Mouse (Mus musculus): Measurements from ENCODE around the gene Mrpl52.

Gene Mrpl52

DNA sequence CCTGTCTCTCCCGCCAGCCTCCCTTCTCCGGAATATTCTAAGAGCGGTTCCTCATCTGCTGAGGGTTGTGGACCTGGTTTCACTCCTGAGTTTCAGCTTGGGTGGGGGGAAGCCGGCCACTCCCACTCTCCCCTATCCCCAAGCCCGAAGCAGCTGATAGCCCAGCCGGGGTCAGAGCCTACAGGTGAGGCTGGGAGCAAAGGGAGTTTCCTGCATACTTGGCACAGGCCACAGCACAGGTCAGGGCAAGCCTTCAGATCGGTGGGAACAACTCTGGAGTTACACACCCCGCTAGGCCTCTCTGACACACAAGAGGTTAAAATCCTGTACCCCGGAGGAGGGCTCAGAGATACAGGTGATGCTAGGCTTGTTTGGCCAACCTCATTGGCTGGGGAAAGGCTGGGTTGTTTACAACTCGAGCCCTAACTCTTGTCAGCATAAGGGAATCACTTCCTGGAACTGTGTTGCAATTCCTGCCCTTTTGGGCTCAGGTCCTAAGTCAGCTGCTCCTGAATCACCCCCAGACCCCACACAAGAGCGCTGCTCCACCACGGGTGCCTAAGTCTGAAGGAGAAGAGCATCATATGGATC, 7.3 kb downstream of the Mrpl52 start:
- DNase-seq: peak; percentile 42

DNA sequence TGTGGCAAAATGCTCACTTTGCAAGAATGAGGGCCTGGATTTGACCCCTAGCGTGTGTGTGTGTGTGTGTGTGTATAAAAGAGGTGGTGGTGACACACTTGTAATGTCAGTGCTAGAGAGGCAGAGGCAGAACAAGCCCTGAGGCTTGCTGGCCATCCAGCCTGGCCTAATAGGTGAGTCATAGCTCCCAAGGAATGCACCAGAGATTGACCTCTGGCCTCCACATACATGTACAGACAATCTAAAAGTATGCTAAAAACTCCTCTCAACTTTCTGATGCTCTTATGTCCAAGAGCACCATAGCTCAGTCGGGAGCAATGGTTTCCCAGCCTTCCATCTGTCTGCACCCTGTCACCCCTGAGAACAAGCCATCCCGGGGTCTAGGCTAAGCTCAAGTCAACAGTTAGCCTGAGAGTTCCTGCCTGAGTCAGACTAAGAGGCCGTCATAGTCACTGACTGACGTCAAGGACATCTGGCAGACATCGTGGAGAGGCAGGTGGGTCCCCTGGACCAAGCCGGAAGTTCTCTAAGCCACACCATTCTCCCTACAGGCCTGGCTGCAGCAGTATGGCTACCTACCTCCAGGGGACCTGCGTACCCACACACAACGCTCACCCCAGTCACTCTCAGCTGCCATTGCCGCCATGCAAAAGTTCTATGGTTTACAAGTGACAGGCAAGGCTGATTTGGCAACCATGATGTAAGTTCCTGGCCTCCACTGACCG, 8.6 kb downstream of the Mrpl52 start:
- no peak for DNase-seq

DNA sequence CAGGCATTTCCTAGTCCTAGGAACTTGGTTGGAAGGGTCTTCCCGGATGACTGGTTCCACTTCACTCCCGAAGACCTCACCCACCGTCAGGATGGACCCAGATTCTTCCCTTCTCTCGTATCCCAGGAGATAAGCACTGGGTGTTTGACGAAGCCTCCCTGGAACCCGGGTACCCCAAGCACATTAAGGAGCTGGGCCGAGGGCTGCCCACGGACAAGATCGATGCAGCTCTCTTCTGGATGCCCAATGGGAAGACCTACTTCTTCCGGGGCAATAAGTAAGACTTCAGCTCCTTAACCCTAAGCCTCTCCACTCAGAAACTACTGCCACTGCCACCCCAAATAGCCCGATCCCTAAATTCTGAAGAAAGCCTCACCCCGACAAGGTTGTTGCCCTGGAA, 12.4 kb downstream of the Mrpl52 start:
- no peak for DNase-seq

DNA sequence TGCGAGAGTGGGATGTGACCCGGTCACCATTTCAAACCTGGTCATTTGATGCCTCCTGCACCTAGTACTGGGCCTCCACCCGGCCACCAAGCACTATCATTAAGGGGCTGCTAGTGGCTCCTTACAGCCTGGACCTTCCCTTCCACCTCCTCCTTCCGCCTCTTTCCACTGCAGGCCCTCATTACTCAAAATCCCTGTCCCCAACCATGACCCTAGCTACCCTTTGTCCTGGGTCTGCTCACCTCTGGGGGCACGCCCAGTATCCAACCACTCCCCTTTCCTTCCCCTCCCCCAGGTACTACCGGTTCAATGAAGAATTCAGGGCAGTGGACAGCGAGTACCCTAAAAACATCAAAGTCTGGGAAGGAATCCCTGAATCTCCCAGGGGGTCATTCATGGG, 12.9 kb downstream of the Mrpl52 start:
- DNase-seq: no peak

DNA sequence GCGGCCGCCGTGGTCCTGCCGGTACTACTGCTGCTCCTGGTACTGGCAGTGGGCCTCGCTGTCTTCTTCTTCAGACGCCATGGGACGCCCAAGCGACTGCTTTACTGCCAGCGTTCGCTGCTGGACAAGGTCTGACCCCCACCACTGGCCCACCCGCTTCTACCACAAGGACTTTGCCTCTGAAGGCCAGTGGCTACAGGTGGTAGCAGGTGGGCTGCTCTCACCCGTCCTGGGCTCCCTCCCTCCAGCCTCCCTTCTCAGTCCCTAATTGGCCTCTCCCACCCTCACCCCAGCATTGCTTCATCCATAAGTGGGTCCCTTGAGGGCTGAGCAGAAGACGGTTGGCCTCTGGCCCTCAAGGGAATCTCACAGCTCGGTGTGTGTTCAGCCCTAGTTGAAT, 13.8 kb downstream of the Mrpl52 start:
- no peak for DNase-seq

DNA sequence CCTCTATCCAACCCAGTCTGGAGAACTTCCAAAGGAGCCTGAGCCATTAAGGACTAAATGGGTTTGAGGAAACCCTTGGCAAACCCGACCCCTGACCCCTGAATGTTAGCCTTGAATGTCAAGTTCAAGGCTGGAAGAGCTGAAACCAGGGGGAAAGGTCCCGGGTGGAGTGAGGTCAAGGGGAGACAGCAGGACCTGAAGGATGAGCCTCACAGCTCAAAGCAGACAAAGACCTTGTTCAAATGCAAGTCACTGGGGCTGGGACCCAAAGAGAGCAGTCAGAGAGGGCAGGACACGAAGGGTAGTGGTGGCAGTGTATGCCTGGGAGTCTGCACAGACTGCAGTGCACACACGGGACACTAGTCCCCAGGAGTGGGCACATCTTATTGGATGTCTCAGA, 14.7 kb downstream of the Mrpl52 start:
- no peak for DNase-seq

DNA sequence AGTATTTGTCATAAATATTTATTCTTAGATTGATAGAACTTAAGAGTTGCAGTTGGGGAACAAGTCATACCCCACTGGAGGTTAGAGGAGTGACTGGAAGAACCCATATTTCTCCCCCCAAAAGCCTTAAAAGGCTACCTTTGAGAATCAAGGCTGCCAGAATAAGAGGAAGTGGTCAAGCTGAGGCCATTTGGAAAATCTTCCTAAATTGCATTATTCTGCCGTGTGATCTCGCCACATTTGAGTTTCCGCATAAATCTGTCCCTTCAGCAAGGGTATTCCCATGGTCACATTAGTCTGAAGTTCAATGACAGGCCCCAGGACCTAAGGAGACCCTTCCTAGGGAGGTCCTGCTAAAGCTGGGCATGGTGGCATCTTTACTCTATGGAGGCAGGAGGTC, 15.8 kb downstream of the Mrpl52 start:
- no peak for DNase-seq

DNA sequence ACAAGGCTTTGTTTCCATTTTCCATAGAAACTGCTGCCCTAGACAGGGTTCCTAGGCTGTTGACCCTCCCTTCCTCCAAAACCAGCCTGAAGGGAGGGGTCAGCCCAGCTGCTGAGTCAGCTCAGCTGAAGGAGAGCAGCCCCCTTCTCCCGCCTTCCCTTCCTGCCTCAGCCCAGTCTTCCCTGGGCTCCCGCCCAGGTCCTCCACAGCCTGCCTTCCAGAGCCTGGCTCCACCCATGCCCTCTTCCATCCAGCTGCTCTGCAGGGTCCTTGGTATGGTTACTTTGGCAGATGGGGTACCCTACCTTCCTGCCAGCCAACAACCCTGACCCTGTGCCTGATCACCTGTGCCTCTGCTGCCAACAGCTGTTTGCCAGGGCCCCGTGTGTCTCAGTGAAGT, 16.5 kb downstream of the Mrpl52 start:
- no peak for DNase-seq

DNA sequence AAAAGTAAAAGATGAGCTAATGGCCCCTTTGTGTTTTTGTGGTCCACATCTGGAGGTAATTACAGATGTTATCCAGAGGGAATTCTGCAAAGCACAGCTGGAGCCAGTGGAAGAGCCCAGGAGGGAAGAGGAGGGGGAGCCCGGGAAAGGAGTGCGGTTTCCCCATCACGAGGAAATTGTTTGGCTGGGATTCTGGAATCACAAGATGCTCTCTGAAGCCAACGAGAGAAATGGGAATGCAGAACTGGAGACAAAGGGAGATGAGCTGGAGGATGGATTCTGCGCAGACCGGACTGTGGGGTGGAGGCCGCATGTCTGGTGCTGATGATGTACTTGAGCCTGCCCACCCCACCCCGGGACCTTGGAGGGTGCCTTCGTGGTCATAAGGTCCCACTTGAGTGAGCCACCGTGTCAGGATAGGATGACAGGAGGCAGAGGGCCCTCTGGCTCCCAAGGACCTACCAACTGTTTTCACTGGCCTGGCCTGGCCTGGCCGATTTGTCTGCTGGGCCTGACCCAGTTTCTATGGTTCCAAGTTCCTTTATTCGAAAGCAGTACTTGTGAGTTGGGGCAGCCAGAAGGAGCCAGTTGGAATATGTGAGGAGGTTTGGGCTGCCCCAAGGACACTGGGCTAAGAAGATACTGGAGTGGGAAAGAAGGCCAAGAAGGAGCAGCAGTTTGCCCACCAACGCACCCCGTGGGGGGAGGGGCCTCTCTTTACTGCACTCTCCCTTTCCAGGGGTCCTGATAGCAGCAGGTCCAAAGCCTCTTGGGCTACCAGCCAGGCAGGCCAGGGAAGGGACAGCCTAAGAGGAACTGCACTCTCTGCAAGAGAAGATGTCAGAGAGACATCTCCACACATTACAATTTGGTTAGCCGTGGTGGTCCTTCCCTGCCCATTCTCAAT, 17.3 kb downstream of the Mrpl52 start:
- peak; percentile 56 for DNase-seq

DNA sequence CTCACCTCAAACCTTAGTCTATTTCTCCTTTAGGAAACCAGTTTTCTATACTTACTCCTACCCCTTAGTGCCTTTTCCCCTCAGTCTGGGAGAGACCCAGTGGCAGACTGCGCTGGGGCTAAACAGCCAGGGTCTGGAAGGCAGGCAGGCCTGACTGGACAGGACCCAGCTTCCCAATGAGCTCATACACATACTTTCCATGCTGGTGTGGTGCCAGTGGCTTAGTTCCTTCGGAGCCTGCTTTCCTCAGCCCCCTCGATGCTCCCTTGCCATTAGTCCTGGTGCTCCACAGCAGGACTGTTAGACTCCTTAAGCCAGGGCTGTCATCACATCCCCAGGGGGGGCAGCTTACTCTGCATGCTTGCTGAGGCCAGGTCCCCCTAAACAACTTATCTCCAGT, 18.8 kb downstream of the Mrpl52 start:
- no peak for DNase-seq

DNA sequence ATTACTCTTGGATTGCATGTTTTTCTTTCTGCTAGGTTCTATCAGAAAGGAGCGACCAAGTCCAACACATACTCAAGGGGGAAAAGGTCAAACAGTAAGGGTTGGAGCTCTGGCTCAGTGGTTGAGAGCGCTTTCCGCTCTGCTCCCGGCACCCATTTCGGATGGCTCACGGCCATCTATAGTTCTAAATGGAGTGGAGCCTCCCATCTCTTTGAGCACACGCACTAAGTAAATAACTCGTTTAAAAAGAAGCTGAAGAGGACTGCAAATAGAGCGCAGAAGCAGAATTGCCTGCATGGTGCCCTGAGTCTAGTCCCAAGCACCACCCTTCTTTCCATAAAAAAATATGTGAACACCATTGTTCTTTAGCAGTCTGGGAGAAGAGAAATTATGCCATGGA, 26.9 kb downstream of the Mrpl52 start:
- peak; percentile 53 for DNase-seq

DNA sequence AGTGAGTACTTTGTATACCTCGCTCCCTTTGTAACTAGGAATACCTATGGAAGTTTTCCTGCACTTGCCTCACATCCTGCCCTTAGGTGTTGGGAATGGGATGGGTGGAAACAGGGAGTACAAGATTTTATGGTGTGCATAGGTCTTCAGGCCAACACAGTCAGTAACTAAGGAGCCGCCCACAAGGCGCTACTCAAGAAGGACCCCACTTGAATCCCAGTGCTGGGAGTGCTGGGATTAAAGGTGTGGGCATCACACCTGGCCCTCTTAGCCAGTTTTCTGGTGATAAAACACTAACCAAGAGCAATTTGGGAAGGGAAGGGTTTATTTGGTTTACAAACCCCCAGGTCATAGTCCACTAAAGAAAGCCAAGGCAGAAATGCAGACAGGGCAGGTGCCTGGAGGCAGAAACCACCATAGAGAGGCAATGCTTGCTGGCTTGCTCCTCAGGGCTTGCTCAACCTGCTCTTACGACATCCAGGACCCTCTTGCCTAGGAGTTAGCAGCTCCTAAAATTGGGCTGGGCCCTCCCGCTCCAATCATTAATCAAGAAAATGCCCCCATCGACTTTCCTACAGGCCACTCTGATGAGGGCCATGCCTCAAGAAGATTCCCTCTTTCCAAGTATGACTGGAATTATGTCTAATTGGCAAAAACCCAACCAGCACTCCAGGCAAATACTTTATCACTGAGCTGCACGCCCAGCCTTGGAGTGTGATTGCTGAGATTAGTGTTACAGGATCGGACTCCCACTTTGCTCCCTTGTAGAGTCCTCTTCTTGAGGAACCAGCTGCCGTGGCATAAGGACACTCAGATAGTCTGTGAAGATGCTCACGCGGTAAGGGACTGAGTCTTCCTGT, 28.2 kb downstream of the Mrpl52 start:
- DNase-seq: peak; percentile 70

DNA sequence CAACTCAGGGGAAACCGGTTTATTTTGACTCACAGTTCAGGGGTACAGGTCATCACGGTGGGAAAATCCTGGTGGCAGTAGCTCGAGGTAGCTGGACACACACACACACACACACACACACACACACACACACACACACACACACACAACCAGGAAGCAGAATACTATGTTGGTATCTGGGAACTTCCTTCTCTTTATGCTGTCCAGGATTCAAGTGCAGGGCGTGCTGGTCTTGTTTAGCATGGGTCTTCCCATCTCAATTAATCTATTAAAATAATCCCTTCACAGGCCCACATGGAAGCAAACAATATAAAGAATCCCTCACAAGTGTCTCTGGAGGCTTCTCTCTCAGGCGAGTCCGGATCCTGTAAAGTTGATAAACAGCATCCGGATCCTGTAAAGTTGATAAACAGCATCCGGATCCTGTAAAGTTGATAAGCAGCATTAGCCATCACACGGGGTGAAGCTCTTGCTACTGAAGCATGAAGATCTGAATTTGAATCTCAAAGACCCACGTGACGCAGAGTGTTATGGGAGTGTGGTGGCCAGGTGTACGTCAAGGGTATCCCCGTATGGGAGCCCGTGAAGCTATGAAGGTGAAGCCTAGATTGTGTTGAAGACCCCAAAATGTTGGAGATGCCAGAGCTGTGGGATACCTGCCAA, 31.3 kb downstream of the Mrpl52 start:
- DNase-seq: no peak

DNA sequence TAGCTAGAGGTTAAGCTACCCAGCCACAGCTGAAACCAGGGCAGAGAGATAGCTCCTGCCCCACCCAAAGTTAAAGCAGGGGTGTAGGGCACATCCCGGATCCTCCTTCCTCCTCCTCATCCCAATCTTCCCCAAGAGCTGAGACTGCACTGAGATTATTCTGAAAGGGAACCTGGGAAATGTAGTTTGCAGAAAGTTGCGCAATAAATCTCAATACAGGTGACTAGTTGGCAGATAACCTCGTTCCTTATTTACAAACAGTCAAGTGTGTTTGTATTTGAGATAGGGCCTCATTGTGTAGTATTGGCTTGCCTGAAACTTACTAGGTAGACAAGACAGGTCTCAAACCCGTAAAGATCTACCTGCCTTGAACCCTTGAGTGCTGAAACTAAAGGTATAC, 35.4 kb downstream of the Mrpl52 start:
- DNase-seq: peak; percentile 57

DNA sequence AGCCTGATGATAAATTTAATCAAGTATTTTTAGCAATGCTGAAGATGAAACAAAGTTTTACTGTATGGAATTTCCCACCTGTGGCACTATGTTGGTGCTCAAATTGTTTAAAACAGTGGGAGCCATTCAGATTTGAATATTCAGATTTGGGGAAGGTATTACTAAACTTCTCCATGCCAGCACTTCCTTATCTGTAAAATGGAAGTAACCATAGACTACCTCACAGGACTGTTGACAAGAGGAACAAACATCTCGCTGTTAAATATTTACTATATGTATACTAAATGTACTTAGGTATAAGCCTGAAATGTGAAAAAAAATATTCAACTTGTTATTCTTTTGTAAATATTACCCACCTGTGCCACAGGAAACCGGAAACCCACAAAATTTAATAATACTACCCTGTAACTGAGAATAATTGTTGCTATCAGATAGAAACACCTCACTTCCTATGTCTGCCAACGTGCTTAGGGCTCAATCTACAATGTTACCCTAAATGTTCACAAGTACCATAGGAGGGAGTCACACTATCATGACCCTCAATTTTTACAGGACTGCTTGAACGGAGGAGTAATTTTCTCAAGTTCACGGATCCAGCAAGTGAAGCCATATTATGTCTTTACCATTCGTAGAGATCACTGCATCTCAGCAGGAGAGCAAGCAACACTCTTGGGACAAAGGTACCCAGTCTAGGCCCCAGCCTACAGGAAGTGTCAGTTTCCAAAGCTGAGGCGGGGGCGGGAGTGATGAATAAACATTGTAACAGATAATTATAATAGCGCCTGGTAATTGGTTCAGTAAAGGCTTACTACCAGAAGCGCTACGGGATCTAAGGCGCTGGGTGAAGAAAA, 36.6 kb downstream of the Mrpl52 start:
- DNase-seq: no peak

DNA sequence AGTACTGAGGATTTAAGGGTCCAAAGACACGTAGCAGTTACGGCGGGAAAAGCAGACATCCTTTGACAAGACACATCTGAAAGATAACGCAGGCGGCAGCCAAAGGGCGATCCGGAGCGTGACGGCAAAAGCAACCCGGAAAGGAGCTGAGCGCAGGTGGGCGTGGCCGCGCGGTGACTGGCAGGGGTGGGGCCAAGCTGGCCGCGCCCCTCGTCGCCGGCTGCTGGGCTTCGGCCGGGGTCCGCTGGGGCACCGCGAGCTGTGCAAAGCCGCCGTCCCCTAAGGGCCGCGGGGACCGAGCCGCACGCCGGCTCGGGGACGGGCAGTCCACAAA, 37.2 kb downstream of the Mrpl52 start, which contains the start of gene Lrp10:
TSS of gene Lrp10 (plus strand) at position 179 of the 334 bp plus-strand sequence.
- DNase-seq: peak; percentile 93

DNA sequence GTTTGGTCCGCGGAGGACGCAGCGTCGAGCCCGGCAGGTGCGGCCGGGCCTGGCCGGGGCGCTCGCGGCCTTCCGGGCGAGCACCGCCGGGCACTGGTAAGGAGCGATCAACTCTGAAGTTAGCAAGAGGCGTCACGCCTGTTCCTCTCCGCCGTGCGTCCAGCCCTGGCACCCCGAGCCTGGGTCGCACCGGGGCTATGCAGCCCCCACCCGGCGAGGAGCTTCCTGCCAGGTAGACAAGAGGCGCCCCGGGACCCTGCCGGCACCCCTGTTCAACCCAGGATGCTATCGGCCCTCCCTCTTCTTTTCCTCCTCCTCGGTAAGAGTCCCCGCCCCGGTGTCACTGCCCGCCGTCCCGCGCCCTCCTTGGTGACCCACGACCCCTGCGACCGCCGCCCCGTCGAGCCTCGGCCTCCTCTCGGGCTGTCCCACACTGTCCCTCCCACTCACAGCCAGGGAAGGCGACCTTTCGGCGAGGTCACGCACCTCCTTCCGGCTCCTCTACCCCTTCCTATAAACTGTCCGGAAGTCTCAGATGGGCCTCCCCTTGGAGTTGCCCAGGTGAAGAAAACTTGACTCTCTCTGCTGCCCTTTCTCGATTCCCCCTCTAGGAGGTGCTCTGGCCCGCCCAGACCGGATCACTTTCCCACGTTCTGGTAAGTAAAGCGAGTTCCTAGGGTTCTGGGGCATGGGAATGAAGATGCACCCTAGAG, 37.7 kb downstream of the Mrpl52 start:
- peak; percentile 87 for DNase-seq

DNA sequence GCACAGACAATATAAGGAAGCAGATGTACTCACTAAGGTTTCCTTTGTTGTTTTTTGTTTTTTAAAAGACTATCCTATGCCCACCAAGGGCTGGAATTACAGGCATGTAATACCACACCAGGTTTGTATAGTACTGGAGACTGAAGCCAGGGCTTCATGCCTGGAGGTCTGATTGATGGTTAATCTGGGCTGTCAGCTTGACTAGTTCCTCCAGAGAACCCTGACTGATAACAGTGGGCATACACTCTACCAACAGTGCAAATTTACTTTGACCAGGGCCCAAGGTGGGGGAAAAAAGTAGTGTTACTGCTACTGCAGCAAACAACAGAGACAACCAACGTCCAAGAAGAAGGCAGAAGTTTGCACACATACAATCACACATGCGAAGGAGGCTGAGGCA, 44.8 kb downstream of the Mrpl52 start:
- DNase-seq: no peak

DNA sequence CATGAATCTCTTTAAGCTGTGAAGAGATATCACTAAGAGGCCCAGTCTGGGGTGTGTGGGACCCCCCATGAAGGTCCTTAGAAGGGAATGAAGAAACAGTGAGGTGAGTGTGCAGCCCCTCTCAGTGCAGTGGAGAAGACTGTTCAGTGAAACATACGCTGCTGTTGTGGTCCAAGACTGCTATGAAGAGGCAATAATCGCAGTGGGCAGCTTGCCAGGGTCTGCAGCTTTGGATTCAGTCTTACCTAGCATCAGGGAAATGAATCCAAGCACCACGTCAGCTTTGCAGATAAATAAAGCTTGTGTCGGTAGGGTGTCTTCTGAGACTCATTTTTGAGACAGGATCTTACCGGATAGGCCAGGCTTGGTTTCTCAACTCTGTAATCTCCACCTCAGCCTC, 46.0 kb downstream of the Mrpl52 start:
- no peak for DNase-seq

DNA sequence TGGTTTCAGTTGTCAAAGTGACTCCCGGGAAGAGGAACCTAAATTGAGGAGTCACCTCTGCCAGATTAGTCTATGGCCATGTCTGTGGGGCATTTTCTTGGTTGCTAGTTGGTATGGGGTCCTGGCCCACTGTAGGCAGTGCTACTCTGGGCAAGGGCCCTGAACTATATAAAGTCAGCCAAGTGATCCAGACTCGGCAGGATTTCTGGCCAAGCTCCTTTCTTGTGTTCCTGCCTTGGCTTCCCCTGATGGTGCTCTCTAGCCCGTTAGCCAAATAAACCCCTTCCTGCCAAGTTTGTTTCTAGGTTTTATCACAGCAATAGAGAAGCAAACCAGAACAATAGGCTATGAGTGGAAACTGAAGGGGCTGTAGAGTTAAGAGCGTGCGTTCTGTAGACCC, 48.0 kb downstream of the Mrpl52 start:
- no peak for DNase-seq
